Mouse (Mus musculus) neural tube, embryonic 13.5 days (tissue): ENCODE results near the gene Dusp7. TPM values are rescaled to one million over a fixed set of nuclear protein-coding genes. Genes with fewer than 3 reads are reported as not detected.

Experiments
- ATAC-seq: fragments of 200-750 bp; cut with Nextera tagmentation; 2 replicates; pipeline ENCODE4 v1.8.0; 2017; ENCODE audit warnings: low read depth, mild to moderate bottlenecking, moderate TSS enrichment, moderate library complexity
- H3K27ac ChIP-seq: fragments of 300-500 bp; sonication (generic); replicated peaks from 2 replicates; pipeline ENCODE4 v1.5.1; 2015; ENCODE audit warnings: moderate library complexity, mild to moderate bottlenecking, inconsistent platforms
- H3K27me3 ChIP-seq: fragments of 300-500 bp; sonication (generic); 2 replicates; pipeline ENCODE4 v1.6.1; 2015; ENCODE audit warnings: mild to moderate bottlenecking, inconsistent platforms
- H3K36me3 ChIP-seq: fragments of 300-500 bp; sonication (generic); 2 replicates; pipeline ENCODE4 v1.6.1; 2015; ENCODE audit warnings: mild to moderate bottlenecking, inconsistent platforms
- H3K4me1 ChIP-seq: fragments of 300-500 bp; sonication (generic); replicated peaks from 2 replicates; pipeline ENCODE4 v1.6.1; 2015; ENCODE audit warnings: inconsistent platforms
- H3K4me2 ChIP-seq: fragments of 300-500 bp; sonication (generic); 2 replicates; pipeline ENCODE4 v1.6.1; 2015; ENCODE audit warnings: inconsistent platforms, mild to moderate bottlenecking, moderate library complexity
- H3K4me3 ChIP-seq: fragments of 300-500 bp; sonication (generic); 2 replicates; pipeline ENCODE4 v1.5.1; 2015; ENCODE audit warnings: mild to moderate bottlenecking, inconsistent platforms
- H3K9ac ChIP-seq: fragments of 300-500 bp; sonication (generic); 2 replicates; pipeline ENCODE4 v1.6.1; 2015; ENCODE audit warnings: moderate library complexity, mild to moderate bottlenecking, inconsistent platforms
- H3K9me3 ChIP-seq: fragments of 300-500 bp; sonication (generic); 2 replicates; pipeline ENCODE4 v1.6.1; 2016; ENCODE audit warnings: inconsistent platforms
- WGBS: fragments of 180-500 bp; shearing (Covaris S2); methylation state at CpG from one replicate; pipeline ENCODE4 v1.1.7; 2015; 5-methylcytosine and 5-hydroxymethylcytosine counted together
- polyA plus RNA-seq: library from polyadenylated mRNA; unstranded; fragments of >200 nt; fragmentation: Nextera tagmentation; extraction: Ambion mirVana; gene quantifications from 2 replicates; pipeline ENCODE4 v1.2.1, GENCODE M21; 2015

Dusp7 gene
- polyA plus RNA-seq, 1 experiment from 2014 or later, result 12.3 TPM

DNA sequence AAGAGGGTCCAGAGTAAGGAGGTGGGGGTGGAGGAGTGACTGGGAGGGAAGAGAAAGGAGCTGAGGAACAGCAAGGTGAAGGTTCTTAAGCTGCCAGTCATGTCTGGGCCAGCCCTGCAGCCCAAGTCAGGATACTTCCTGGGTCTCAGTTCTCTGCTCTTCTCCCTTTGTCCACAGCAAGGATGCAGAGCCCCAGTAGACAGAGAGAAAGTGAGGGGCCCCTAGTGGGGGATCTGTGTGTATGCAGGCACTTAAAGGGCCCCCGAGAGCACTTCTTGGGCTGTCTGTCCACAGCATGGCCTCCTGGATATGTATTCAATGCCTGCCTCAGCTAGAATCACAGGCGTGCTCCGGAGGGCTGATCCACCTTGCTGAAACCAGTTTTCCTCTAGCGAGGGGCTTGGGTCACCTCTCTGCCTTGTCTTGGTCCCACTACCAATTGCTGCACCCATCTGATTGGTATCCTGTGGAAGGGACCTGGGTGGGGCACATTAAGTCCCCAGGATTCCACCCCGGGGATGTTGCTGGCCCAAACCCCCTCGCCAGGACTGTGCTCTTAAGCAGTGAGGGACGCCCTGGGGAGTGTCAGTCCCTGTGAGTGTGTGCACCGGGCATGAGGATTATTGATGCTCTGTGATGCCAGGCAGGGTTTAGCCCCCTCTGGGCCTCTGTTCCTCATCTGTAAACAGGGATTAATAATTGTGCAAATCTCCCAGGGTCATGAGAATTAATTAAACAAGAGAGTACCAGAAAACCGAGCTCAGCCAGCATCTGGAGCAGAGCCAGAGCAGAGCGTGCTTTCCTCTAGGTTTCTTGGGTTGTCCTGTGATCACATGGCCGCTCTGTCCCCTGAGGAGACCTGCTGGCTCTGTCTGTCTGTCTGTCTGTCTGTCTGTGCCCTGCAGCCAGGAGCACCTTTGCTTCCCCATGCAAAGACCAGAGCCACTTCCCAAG is 26.5 kb downstream of the Dusp7 start:
- 44% methylated on average over 11 of the region's 11 CpGs for WGBS
- Histone ChIP-seq H3K27me3 (no peaks in the 10 kb centered on the region), H3K9ac (no peak overlapping the region), H3K27ac (no peak overlapping the region), H3K4me3 (no peak overlapping the region), H3K9me3 (no peaks in the 10 kb centered on the region), H3K36me3 (no peaks in the 10 kb centered on the region), H3K4me2 (no peak overlapping the region), H3K4me1 (peaks cover 38% of the 10 kb centered on the region)
- peak; percentile 45; the same call in 1 of the 2 replicates for ATAC-seq

DNA sequence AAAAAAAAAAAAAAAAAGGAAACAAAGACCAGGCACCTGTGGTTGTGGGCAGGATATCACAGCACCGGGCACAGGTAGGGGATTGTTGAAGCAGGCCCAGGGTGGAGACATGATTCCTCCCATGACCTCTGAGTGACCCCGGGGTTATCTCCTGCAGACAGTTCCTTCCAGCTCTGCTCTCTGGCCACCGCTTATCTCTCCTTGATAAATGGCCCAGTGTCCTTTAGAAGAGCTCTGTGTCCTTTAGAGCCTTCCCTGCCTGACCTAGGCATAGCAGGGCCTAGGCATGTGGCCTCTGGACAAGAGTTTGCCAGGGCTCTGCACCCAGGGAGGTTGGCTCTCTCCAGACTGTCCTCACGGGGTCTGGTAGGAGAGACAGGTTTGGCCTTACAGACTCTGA is 29.3 kb downstream of the Dusp7 start:
- WGBS, result 77% methylated on average over 4 of the region's 4 CpGs
- Histone ChIP-seq H3K9ac (no peak overlapping the region), H3K9me3 (no peaks in the 10 kb centered on the region), H3K4me1 (peaks cover 24% of the 10 kb centered on the region), H3K4me2 (no peak overlapping the region), H3K27me3 (no peaks in the 10 kb centered on the region), H3K36me3 (no peaks in the 10 kb centered on the region), H3K27ac (no peak overlapping the region), H3K4me3 (no peak overlapping the region)
- ATAC-seq, result no peak

DNA sequence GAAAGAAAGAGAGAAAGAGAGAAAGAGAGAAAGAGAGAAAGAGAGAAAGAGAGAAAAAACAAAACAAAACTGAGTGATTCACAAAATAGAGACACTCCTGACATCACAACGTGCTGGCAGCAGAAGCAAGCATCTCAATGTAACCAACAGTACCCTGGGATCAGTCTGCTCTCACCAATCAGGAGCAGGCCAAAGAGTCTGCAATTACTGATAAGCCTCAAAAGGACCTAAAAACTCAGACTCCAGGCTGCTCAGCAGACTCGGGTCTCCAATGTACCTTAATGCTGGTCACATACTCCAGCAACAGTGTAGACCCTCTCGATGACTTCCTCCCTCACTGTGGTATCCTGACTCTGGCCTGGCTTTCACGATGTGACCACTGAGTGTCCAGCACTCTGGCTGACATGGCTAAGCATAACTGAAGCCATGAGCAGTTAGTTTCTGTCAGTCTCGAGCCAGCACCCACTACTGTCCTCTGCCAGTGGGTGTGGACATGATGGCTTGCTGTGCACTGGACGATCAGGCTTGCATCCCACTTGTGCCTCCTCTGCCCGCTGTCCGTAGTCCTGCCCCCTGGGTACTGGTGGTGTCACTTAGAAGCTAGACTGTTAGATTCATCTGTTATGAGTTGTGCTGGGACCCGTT is 30.4 kb downstream of the Dusp7 start:
- ATAC-seq, result no peak
- H3K27me3 ChIP-seq, result no peaks in the 10 kb centered on the region
- H3K9ac ChIP-seq, result no peak overlapping the region
- no peak overlapping the region for H3K4me2 ChIP-seq
- no peaks in the 10 kb centered on the region for H3K36me3 ChIP-seq
- no peak overlapping the region for H3K4me3 ChIP-seq
- peaks cover 19% of the 10 kb centered on the region for H3K4me1 ChIP-seq
- no peak overlapping the region for H3K27ac ChIP-seq
- no peaks in the 10 kb centered on the region for H3K9me3 ChIP-seq
- WGBS, result 80% methylated on average over 9 of the region's 9 CpGs

DNA sequence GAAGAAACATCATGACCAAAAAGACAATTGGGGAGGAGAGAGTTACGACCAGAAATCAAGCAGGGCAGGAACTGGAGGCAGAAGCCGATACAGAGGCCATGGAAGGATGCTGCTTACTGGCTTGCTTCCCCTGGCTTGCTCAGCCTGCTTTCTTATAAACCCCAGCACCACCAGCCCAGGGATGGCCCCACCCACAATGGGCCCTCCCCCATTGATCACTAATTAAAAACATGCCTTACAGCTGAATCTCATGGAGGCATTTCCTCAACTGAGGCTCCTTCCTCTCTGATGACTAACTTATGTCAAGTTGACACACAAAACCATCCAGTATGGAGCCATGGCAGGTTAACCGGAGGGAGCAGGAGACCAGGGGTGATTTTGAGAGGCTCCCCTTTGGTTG is 31.4 kb downstream of the Dusp7 start:
- H3K4me1 ChIP-seq, result peaks cover 9% of the 10 kb centered on the region
- H3K4me3 ChIP-seq, result no peak overlapping the region
- no peaks in the 10 kb centered on the region for H3K36me3 ChIP-seq
- no peak for ATAC-seq
- no peak overlapping the region for H3K9ac ChIP-seq
- H3K27ac ChIP-seq, result no peak overlapping the region
- no peaks in the 10 kb centered on the region for H3K27me3 ChIP-seq
- WGBS, result 89% methylated on average over 3 of the region's 3 CpGs
- H3K4me2 ChIP-seq, result no peak overlapping the region
- H3K9me3 ChIP-seq, result no peaks in the 10 kb centered on the region

DNA sequence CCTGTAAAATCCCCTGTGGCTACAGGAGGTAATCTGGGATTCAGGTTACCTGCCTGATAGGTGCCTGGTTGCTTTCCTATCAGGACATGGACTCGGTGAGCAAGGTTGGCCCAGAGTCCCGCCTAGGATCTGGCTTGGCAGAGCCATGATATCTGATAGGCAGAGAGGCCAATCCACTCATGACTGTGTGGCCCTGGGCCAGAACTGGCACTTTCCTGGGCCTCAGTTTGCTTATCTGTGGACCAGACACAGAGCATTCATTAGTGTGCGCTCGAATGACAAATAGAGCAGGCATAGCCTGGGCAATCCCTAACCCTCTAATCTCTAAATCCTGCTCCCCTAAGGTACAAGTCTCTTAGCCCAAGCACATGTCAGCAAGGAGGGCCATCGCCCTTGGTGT is 33.7 kb downstream of the Dusp7 start:
- Histone ChIP-seq H3K4me3 (no peak overlapping the region), H3K36me3 (no peaks in the 10 kb centered on the region), H3K4me1 (peaks cover 5% of the 10 kb centered on the region; the same call in 1 of the 2 replicates), H3K4me2 (no peak overlapping the region), H3K27me3 (no peaks in the 10 kb centered on the region), H3K9ac (no peak overlapping the region), H3K27ac (no peak overlapping the region), H3K9me3 (no peaks in the 10 kb centered on the region)
- WGBS, result 88% methylated on average over 5 of the region's 5 CpGs
- ATAC-seq, result no peak

DNA sequence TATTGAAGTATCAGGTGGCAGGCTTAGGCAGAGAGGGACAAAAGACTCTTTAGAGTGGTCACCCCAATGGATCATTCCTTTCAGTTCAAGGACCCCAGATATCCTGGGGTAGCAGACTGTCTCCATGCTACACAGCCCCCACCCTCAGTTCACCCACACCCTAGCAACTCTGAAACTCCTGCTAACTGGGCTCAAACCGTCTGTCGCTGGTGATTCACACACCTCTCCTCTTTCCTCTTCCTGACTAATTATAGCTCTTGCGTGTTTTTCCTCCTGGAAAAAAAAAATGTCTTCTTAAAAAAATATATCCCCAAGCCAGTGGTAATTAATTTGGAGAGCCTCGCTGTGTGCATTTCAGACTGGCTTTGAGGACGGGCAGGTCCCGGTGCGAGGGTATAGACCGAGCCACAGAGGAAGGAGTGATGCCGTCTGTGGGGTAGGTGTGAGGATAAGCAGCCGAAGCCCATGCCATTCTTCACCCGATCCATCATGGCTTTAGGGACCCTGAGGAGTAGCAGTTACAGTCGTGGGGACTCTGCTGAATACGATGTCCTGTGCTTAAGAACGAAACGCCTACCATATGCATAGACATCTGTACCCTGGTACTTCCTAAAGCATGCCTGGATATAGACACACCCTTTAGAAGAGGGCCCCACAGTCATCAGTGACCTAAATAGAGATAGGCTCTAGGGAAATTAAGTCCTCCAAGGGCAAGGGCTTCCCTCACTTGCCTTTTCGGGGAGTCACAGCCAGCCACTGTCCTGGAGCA is 34.4 kb downstream of the Dusp7 start:
- WGBS, result 84% methylated on average over 16 of the region's 16 CpGs
- no peaks in the 10 kb centered on the region for H3K27me3 ChIP-seq
- ATAC-seq, result no peak

DNA sequence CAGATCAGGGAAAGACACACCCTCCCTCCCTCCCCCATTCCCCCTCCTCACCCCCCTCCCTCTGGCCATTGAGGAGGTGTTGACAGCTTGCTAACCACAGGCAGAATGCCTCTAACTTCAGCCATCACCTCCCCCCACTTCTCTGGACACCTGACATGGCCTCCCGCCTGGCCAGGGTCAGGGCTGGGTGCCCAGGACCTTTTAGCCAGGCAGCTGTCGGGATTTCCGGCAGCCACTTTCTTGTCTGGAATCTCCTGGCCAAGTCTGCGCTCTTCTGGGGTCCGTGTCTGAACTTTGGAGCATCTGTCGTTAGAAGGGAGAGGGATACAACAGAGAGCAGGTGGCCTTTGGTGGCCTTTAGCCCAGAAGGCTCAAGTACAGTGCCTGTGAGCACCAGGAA is 36.8 kb downstream of the Dusp7 start:
- Histone ChIP-seq H3K9me3 (no peaks in the 10 kb centered on the region), H3K27me3 (no peaks in the 10 kb centered on the region), H3K4me2 (no peak overlapping the region), H3K27ac (no peak overlapping the region), H3K4me1 (peaks cover 5% of the 10 kb centered on the region; the same call in 1 of the 2 replicates), H3K36me3 (no peaks in the 10 kb centered on the region), H3K4me3 (no peak overlapping the region), H3K9ac (no peak overlapping the region)
- WGBS, result 52% methylated on average over 6 of the region's 6 CpGs
- no peak for ATAC-seq

More for the DNA sequence above, 34.4 kb downstream of the Dusp7 start:
- Histone ChIP-seq H3K36me3 (no peaks in the 10 kb centered on the region), H3K9ac (no peak overlapping the region), H3K27ac (no peak overlapping the region), H3K4me3 (no peak overlapping the region), H3K4me1 (peaks cover 5% of the 10 kb centered on the region; the same call in 1 of the 2 replicates), H3K9me3 (no peaks in the 10 kb centered on the region), H3K4me2 (no peak overlapping the region)

DNA sequence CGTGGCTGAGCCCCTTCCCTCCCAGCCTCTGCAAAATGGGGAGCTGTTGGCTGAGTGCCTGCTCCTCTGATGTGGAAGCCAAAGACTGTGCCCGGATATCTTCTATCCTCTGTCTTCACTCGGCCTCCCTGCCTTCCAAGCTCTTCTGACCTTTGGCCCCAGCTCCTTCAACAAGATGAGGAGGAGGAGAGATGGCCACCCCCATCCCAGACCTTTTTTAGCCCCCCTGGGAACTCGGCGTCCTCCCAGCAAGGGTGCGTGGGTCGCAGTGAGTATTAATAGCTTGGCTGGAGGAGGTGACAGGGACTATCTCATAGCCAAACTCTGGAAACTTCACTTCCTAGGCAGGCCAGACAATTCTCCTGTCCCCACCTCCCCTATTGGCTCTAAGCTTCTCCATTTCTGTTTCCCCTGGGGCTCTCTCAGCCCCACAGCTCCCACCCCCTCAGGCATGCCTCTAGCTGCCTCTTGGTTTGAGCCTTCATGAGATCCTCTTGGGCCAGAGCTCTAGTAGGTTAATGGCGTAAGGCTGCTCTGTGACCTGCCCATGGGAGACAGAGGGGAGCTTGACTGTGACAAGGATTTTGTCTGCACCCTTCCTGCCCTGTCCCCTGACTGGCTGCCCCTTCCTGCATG is 38.1 kb downstream of the Dusp7 start:
- H3K27ac ChIP-seq, result no peak overlapping the region

DNA sequence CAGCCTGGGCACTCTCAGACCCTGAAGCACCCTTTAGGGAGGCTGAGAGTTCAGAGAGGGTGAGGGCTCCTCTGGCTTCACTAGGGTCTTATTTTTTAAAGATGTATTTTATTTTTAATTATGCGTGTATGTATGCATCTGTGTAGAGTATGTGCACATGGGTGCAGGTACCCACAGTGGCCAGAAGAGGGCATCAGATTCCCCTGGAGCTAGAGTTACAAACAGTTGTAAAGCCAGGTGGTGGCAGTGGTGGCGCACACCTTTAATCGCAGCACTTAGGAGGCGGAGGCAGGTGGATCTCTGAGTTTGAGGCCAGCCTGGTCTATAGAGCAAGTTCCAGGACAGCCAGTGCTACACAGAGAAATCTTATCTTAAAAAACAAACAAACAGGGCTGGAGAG is 40.7 kb downstream of the Dusp7 start:
- Histone ChIP-seq H3K9me3 (no peaks in the 10 kb centered on the region), H3K4me3 (no peak overlapping the region), H3K27me3 (no peaks in the 10 kb centered on the region), H3K4me2 (no peak overlapping the region), H3K4me1 (peaks cover 5% of the 10 kb centered on the region; the same call in 1 of the 2 replicates), H3K36me3 (no peaks in the 10 kb centered on the region), H3K9ac (no peak overlapping the region), H3K27ac (no peak overlapping the region)
- no peak for ATAC-seq
- 94% methylated on average over 4 of the region's 4 CpGs for WGBS

More for the DNA sequence above, 38.1 kb downstream of the Dusp7 start:
- Histone ChIP-seq H3K4me3 (no peak overlapping the region), H3K4me2 (no peak overlapping the region), H3K9me3 (no peaks in the 10 kb centered on the region), H3K9ac (no peak overlapping the region), H3K36me3 (no peaks in the 10 kb centered on the region), H3K4me1 (peaks cover 5% of the 10 kb centered on the region; the same call in 1 of the 2 replicates), H3K27me3 (no peaks in the 10 kb centered on the region)
- WGBS, result 63% methylated on average over 8 of the region's 8 CpGs
- no peak for ATAC-seq

DNA sequence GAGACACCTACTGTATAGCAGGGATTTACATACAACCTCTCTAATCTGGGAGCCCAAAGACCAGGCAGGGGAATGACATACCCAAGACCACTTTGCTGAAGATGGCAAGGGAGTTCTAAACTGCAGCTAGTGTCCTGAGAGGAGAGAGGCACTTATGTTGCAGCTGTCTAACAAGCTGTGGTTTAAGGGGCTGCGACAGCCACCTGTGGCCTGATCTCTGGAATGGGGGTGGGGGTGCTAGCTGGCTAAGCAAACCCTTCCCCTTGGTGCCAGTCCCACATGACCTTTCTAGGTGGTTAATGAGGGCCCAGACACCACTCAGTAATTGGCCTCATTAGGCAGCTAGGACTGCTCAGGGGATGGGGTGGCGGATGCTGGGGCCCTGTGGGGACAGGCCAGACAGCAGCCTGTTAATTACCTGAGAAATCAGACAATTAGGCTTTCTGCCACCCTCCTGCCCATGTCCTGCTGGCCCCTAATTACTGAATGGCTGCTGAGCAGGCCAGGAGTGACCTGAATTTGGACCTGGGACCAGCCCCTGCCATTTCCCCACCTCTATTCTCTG is 41.7 kb downstream of the Dusp7 start:
- WGBS, result 43% methylated on average over 2 of the region's 2 CpGs
- H3K4me3 ChIP-seq, result no peak overlapping the region
- H3K4me1 ChIP-seq, result peaks cover 5% of the 10 kb centered on the region; the same call in 1 of the 2 replicates
- H3K9me3 ChIP-seq, result no peaks in the 10 kb centered on the region
- H3K9ac ChIP-seq, result no peak overlapping the region
- H3K36me3 ChIP-seq, result no peaks in the 10 kb centered on the region
- H3K4me2 ChIP-seq, result no peak overlapping the region
- H3K27ac ChIP-seq, result no peak overlapping the region
- no peak for ATAC-seq
- H3K27me3 ChIP-seq, result no peaks in the 10 kb centered on the region

DNA sequence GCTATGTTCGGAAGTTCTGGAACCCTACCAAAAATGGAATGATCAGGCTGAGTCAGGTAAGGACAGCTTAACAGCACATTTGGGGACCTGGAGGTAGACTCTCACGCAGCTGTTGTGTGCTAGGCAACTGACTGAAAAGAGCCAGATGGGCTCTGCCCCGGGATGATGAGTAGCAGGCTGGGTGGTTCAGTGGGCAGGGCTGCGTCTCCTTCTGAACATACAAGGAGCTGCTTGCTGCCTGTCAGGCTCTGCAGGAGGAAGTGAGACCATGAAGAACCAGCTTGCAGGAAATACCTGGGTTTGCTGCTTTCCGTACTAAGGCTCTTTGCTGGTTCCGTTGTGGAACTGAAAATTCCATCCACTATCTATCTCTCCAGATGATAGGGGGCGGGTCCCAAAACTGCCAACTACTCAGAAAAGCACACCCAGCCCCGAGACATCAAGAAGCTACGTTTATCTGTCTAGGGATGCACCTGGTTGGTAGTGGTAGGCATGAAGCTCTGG is 42.7 kb downstream of the Dusp7 start:
- WGBS, result 77% methylated on average over 9 of the region's 9 CpGs
- Histone ChIP-seq H3K36me3 (no peaks in the 10 kb centered on the region), H3K4me2 (no peak overlapping the region), H3K27me3 (no peaks in the 10 kb centered on the region), H3K4me1 (peaks cover 4% of the 10 kb centered on the region; the same call in 1 of the 2 replicates), H3K27ac (no peak overlapping the region), H3K9ac (no peak overlapping the region), H3K4me3 (no peak overlapping the region), H3K9me3 (no peaks in the 10 kb centered on the region)
- ATAC-seq, result no peak
